Mouse (Mus musculus) heart, adult 2 months (tissue): ENCODE measurements around the gene Txk. TPM values are rescaled to one million over a fixed set of nuclear protein-coding genes. Genes with fewer than 3 reads are reported as not detected.

Experiments used
- DNase-seq, 2 experiments: peaks; one replicate each; pipeline ENCODE4 v3.0.0; 2021
- H3K27ac ChIP-seq: fragments of 200-600 bp; 2 replicates; pipeline ENCODE4 v1.8.1; 2022
- H3K27me3 ChIP-seq: fragments of 200-500 bp; 2 replicates; pipeline ENCODE4 v1.6.1; 2012; ENCODE audit warnings: mild to moderate bottlenecking, low read length, inconsistent platforms, mixed read lengths; ENCODE audit not compliant: control insufficient read depth, insufficient read depth
- H3K36me3 ChIP-seq: fragments of 200-500 bp; 2 replicates; pipeline ENCODE4 v1.6.1; 2012; ENCODE audit warnings: low read length, inconsistent platforms; ENCODE audit not compliant: control insufficient read depth, insufficient read depth
- H3K4me1 ChIP-seq: fragments of 200-500 bp; 2 replicates; pipeline ENCODE4 v1.6.1; 2011; ENCODE audit warnings: low read length; ENCODE audit not compliant: control insufficient read depth, insufficient read depth
- H3K4me3 ChIP-seq: fragments of 200-600 bp; 2 replicates; pipeline ENCODE4 v1.8.1; 2022
- H3K79me2 ChIP-seq: fragments of 200-500 bp; replicated peaks from 2 replicates; pipeline ENCODE4 v1.6.1; 2012; ENCODE audit warnings: mild to moderate bottlenecking, inconsistent platforms, low read length, moderate library complexity, mixed read lengths; ENCODE audit not compliant: control insufficient read depth, insufficient read depth
- H3K9ac ChIP-seq: fragments of 200-500 bp; 2 replicates; pipeline ENCODE4 v1.6.1; 2012; ENCODE audit warnings: low read depth, mild to moderate bottlenecking, control low read depth, inconsistent platforms, low read length, mixed read lengths
- CTCF ChIP-seq: fragments of 200-600 bp; IDR thresholded peaks from 2 replicates; pipeline ENCODE4 v1.8.1; 2022; ENCODE audit warnings: antibody characterized with exemption, mild to moderate bottlenecking, moderate library complexity
- EP300 ChIP-seq: fragments of 200-500 bp; IDR thresholded peaks from 2 replicates; pipeline ENCODE4 v1.6.1; 2011; ENCODE audit warnings: low read depth, low read length, control low read depth; ENCODE audit not compliant: insufficient read depth
- POLR2A ChIP-seq: fragments of 200-500 bp; IDR thresholded peaks from 2 replicates; pipeline ENCODE4 v1.6.1; 2011; ENCODE audit warnings: mild to moderate bottlenecking, low read depth, low read length, control low read depth; ENCODE audit not compliant: insufficient read depth
- WGBS: fragments of 180-500 bp; shearing (Covaris S2); methylation state at CpG from one replicate; pipeline ENCODE4 v1.1.7; 2018; 5-methylcytosine and 5-hydroxymethylcytosine counted together
- intact Hi-C: fragments of 180-260 bp; cut with DNase I; formaldehyde crosslinking; loops from one replicate; pipeline ENCODE4 v1.15.1; 2025
- polyA plus RNA-seq: library from polyadenylated mRNA; depleted of rRNA; stranded (reverse); fragments of >200 nt; gene quantifications from 2 replicates; pipeline ENCODE4 v1.2.3, GENCODE M21; 2012
- total RNA-seq, 2 experiments: library from RNA; stranded (reverse); gene quantifications; 2 replicates each; pipeline ENCODE4 v1.2.3; 2021

The Txk gene
- total and polyA plus RNA-seq, 3 experiments: 0.10 to 0.30 (median 0.18) TPM

GRCm38 (mm10) chr5:72674994-72675542 is 77.5 kb downstream of the Txk start:
- Histone ChIP-seq H3K4me1 (no peaks in the 10 kb centered on the region), H3K9ac (no peak overlapping the region), H3K79me2 (no peaks in the 10 kb centered on the region), H3K4me3 (no peak overlapping the region), H3K27ac (no peak overlapping the region), H3K27me3 (no peaks in the 10 kb centered on the region), H3K36me3 (no peaks in the 10 kb centered on the region)
- TF ChIP-seq CTCF (no peak), POLR2A (no peak), EP300 (no peak)
- DNase-seq: no peak
- 86% methylated on average over 9 of the region's 9 CpGs for WGBS
- intact Hi-C loops: no loop called here

- Histone ChIP-seq H3K27me3 (no peaks in the 10 kb centered on the region), H3K36me3 (no peaks in the 10 kb centered on the region), H3K79me2 (no peaks in the 10 kb centered on the region), H3K4me3 (no peak overlapping the region), H3K27ac (no peak overlapping the region), H3K4me1 (no peaks in the 10 kb centered on the region), H3K9ac (no peak overlapping the region)
- intact Hi-C loops: no loop called here
- 60% methylated on average over 8 of the region's 8 CpGs for WGBS
- no peak for DNase-seq
- TF ChIP-seq POLR2A (no peak), CTCF (no peak), EP300 (no peak)
Measured at GRCm38 (mm10) chr5:72671017-72671699, 81.4 kb downstream of the Txk start.

- DNase-seq: no peak
- 84% methylated on average over 9 of the region's 9 CpGs for WGBS
- no peak overlapping the region for H3K27ac ChIP-seq
- TF ChIP-seq EP300 (no peak), POLR2A (no peak), CTCF (no peak)
- H3K79me2 ChIP-seq: no peaks in the 10 kb centered on the region
- intact Hi-C loops: loop anchor here (5.0 to 10.0 kb wide), 2 partner anchors 44 to 406 kb away; no protein-coding TSS in a partner anchor
- no peaks in the 10 kb centered on the region for H3K36me3 ChIP-seq
- no peaks in the 10 kb centered on the region for H3K27me3 ChIP-seq
- H3K4me1 ChIP-seq: no peaks in the 10 kb centered on the region
- no peak overlapping the region for H3K4me3 ChIP-seq
- H3K9ac ChIP-seq: no peak overlapping the region
Measured at GRCm38 (mm10) chr5:72668351-72668750, 84.2 kb downstream of the Txk start.

- Histone ChIP-seq H3K79me2 (no peaks in the 10 kb centered on the region), H3K4me1 (no peaks in the 10 kb centered on the region), H3K9ac (no peak overlapping the region), H3K4me3 (no peak overlapping the region), H3K36me3 (no peaks in the 10 kb centered on the region), H3K27ac (no peak overlapping the region), H3K27me3 (no peaks in the 10 kb centered on the region)
- 82% methylated on average over 7 of the region's 7 CpGs for WGBS
- TF ChIP-seq EP300 (no peak), CTCF (no peak), POLR2A (no peak)
- no peak for DNase-seq
- intact Hi-C loops: loop anchor here (5.0 to 10.0 kb wide), 2 partner anchors 46 to 408 kb away; no protein-coding TSS in a partner anchor
Measured at GRCm38 (mm10) chr5:72666428-72666827, 86.1 kb downstream of the Txk start.

- H3K36me3 ChIP-seq: no peaks in the 10 kb centered on the region
- peak; percentile 20 to 55 for DNase-seq
- WGBS: 22% methylated on average over 5 of the region's 5 CpGs
Measured at GRCm38 (mm10) chr5:72665281-72665680, 87.3 kb downstream of the Txk start.

GRCm38 (mm10) chr5:72664854-72665253 is 87.7 kb downstream of the Txk start:
- Histone ChIP-seq H3K79me2 (no peaks in the 10 kb centered on the region), H3K27me3 (no peaks in the 10 kb centered on the region), H3K4me3 (no peak overlapping the region), H3K9ac (no peak overlapping the region), H3K36me3 (no peaks in the 10 kb centered on the region), H3K4me1 (no peaks in the 10 kb centered on the region), H3K27ac (no peak overlapping the region)
- TF ChIP-seq EP300 (no peak), CTCF (no peak), POLR2A (no peak)
- intact Hi-C loops: loop anchor here (5.0 to 10.0 kb wide), 2 partner anchors 47 to 410 kb away; no protein-coding TSS in a partner anchor
- 55% methylated on average over 3 of the region's 3 CpGs for WGBS
- DNase-seq: no peak

More at GRCm38 (mm10) chr5:72665281-72665680, 87.3 kb downstream of the Txk start:
- TF ChIP-seq POLR2A: no peak
- peak; percentile 99 for TF ChIP-seq CTCF
- Histone ChIP-seq H3K4me3 (no peak overlapping the region), H3K4me1 (no peaks in the 10 kb centered on the region), H3K27ac (no peak overlapping the region), H3K27me3 (no peaks in the 10 kb centered on the region), H3K9ac (no peak overlapping the region), H3K79me2 (no peaks in the 10 kb centered on the region)
- intact Hi-C loops: loop anchor here (5.0 to 10.0 kb wide), 2 partner anchors 47 to 410 kb away; no protein-coding TSS in a partner anchor
